Mouse (Mus musculus) heart, adult 2 months (tissue): ENCODE results near the gene Slfn14. TPM values are rescaled to one million over a fixed set of nuclear protein-coding genes. Genes with fewer than 3 reads are reported as not detected.

Experiments used
- DNase-seq, 2 experiments: peaks; one replicate each; pipeline ENCODE4 v3.0.0; 2021
- H3K27ac ChIP-seq: fragments of 200-600 bp; 2 replicates; pipeline ENCODE4 v1.8.1; 2022
- H3K27me3 ChIP-seq: fragments of 200-500 bp; 2 replicates; pipeline ENCODE4 v1.6.1; 2012; ENCODE audit warnings: mild to moderate bottlenecking, low read length, inconsistent platforms, mixed read lengths; ENCODE audit not compliant: control insufficient read depth, insufficient read depth
- H3K36me3 ChIP-seq: fragments of 200-500 bp; 2 replicates; pipeline ENCODE4 v1.6.1; 2012; ENCODE audit warnings: low read length, inconsistent platforms; ENCODE audit not compliant: control insufficient read depth, insufficient read depth
- H3K4me1 ChIP-seq: fragments of 200-500 bp; 2 replicates; pipeline ENCODE4 v1.6.1; 2011; ENCODE audit warnings: low read length; ENCODE audit not compliant: control insufficient read depth, insufficient read depth
- H3K4me3 ChIP-seq: fragments of 200-600 bp; 2 replicates; pipeline ENCODE4 v1.8.1; 2022
- H3K79me2 ChIP-seq: fragments of 200-500 bp; replicated peaks from 2 replicates; pipeline ENCODE4 v1.6.1; 2012; ENCODE audit warnings: mild to moderate bottlenecking, inconsistent platforms, low read length, moderate library complexity, mixed read lengths; ENCODE audit not compliant: control insufficient read depth, insufficient read depth
- H3K9ac ChIP-seq: fragments of 200-500 bp; 2 replicates; pipeline ENCODE4 v1.6.1; 2012; ENCODE audit warnings: low read depth, mild to moderate bottlenecking, control low read depth, inconsistent platforms, low read length, mixed read lengths
- CTCF ChIP-seq: fragments of 200-600 bp; IDR thresholded peaks from 2 replicates; pipeline ENCODE4 v1.8.1; 2022; ENCODE audit warnings: antibody characterized with exemption, mild to moderate bottlenecking, moderate library complexity
- EP300 ChIP-seq: fragments of 200-500 bp; IDR thresholded peaks from 2 replicates; pipeline ENCODE4 v1.6.1; 2011; ENCODE audit warnings: low read depth, low read length, control low read depth; ENCODE audit not compliant: insufficient read depth
- POLR2A ChIP-seq: fragments of 200-500 bp; IDR thresholded peaks from 2 replicates; pipeline ENCODE4 v1.6.1; 2011; ENCODE audit warnings: mild to moderate bottlenecking, low read depth, low read length, control low read depth; ENCODE audit not compliant: insufficient read depth
- WGBS: fragments of 180-500 bp; shearing (Covaris S2); methylation state at CpG from one replicate; pipeline ENCODE4 v1.1.7; 2018; 5-methylcytosine and 5-hydroxymethylcytosine counted together
- intact Hi-C: fragments of 180-260 bp; cut with DNase I; formaldehyde crosslinking; loops from one replicate; pipeline ENCODE4 v1.15.1; 2025
- polyA plus RNA-seq: library from polyadenylated mRNA; depleted of rRNA; stranded (reverse); fragments of >200 nt; gene quantifications from 2 replicates; pipeline ENCODE4 v1.2.3, GENCODE M21; 2012; rRNA removed
- total RNA-seq, 2 experiments: library from RNA; stranded (reverse); gene quantifications; 2 replicates each; pipeline ENCODE4 v1.2.3; 2021

Slfn14 gene
- total and polyA plus RNA-seq, 3 experiments = 0.14 TPM; not detected in 2

- no peak overlapping the region for H3K9ac ChIP-seq
- H3K4me1 ChIP-seq = no peaks in the 10 kb centered on the region
- no peaks in the 10 kb centered on the region for H3K79me2 ChIP-seq
- no peaks in the 10 kb centered on the region for H3K36me3 ChIP-seq
- no peaks in the 10 kb centered on the region for H3K27me3 ChIP-seq
- no peak overlapping the region for H3K27ac ChIP-seq
- TF ChIP-seq CTCF = peak; percentile 68
- no peak for TF ChIP-seq EP300
- 53% methylated on average over 3 of the region's 3 CpGs for whole genome bisulfite sequencing
- intact Hi-C loops = loop anchor here (5.0 kb wide), 1 partner anchor 259 kb away; no protein-coding TSS in a partner anchor
- no peak overlapping the region for H3K4me3 ChIP-seq
- no peak for DNase-seq
These were observed 55.6 kb downstream of the Slfn14 start for GRCm38 (mm10) chr11:83230966-83231365.

GRCm38 (mm10) chr11:83227926-83228723 is 58.4 kb downstream of the Slfn14 start:
- Histone ChIP-seq H3K4me1 (no peaks in the 10 kb centered on the region), H3K4me3 (no peak overlapping the region), H3K27me3 (no peaks in the 10 kb centered on the region), H3K27ac (no peak overlapping the region), H3K36me3 (no peaks in the 10 kb centered on the region), H3K9ac (no peak overlapping the region), H3K79me2 (no peaks in the 10 kb centered on the region)
- TF ChIP-seq POLR2A = no peak
- no peak for TF ChIP-seq CTCF
- no peak for TF ChIP-seq EP300
- DNase-seq = no peak
- WGBS = 67% methylated on average over 7 of the region's 7 CpGs
- intact Hi-C loops = no loop called here

GRCm38 (mm10) chr11:83225371-83225960 is 61.1 kb downstream of the Slfn14 start:
- WGBS = 83% methylated on average over 9 of the region's 9 CpGs
- TF ChIP-seq CTCF (no peak), EP300 (no peak), POLR2A (no peak)
- H3K4me3 ChIP-seq = no peak overlapping the region

More at GRCm38 (mm10) chr11:83225371-83225960, 61.1 kb downstream of the Slfn14 start:
- H3K27me3 ChIP-seq = no peaks in the 10 kb centered on the region
- no peak for DNase-seq
- intact Hi-C loops = no loop called here
- H3K4me1 ChIP-seq = no peaks in the 10 kb centered on the region
- no peaks in the 10 kb centered on the region for H3K79me2 ChIP-seq
- H3K27ac ChIP-seq = no peak overlapping the region
- H3K36me3 ChIP-seq = no peaks in the 10 kb centered on the region
- no peak overlapping the region for H3K9ac ChIP-seq

Other genes starting within 250 kb of the Slfn14 start
- gene Slfn2, start 221.6 kb downstream of the Slfn14 start, total RNA-seq = 1 to 10 TPM; 3.4 to 4.3 TPM
- gene Slfn2, start 221.6 kb downstream of the Slfn14 start, polyA plus RNA-seq = 3.8 and 4.8 TPM in 2 replicates
- gene Slfn1, start 169.9 kb downstream of the Slfn14 start, total RNA-seq = under 1 TPM in 1 of 2 experiments, not detected in 1; 0.32 TPM
- 0.50 and 0.84 TPM in 2 replicates for gene Slfn1, start 169.9 kb downstream of the Slfn14 start, polyA plus RNA-seq
- under 1 TPM; 0.14 to 0.18 TPM for gene Slfn4, start 111.5 kb downstream of the Slfn14 start, total RNA-seq
- 0.15 and 0.37 TPM in 2 replicates for gene Slfn4, start 111.5 kb downstream of the Slfn14 start, polyA plus RNA-seq
- 1 to 10 TPM; 2.0 to 3.5 TPM for gene Slfn3, start 95.4 kb downstream of the Slfn14 start, total RNA-seq
- gene Slfn3, start 95.4 kb downstream of the Slfn14 start, polyA plus RNA-seq = 0.72 and 1.9 TPM in 2 replicates
- 10 to 100 TPM; 42.2 to 43.6 TPM for gene Ap2b1, start 12.3 kb upstream of the Slfn14 start, total RNA-seq
- 16.3 and 27.8 TPM in 2 replicates for gene Ap2b1, start 12.3 kb upstream of the Slfn14 start, polyA plus RNA-seq
- gene Pex12, start 15.9 kb upstream of the Slfn14 start, total RNA-seq = 10 to 100 TPM in 1 of 2 experiments, 1 to 10 TPM in 1; 8.7 to 13.5 TPM
- 7.2 and 8.6 TPM in 2 replicates for gene Pex12, start 15.9 kb upstream of the Slfn14 start, polyA plus RNA-seq
- gene Rasl10b, start 122.4 kb upstream of the Slfn14 start, total RNA-seq = 10 to 100 TPM; 61.9 to 77.8 TPM
- gene Rasl10b, start 122.4 kb upstream of the Slfn14 start, polyA plus RNA-seq = 70.8 and 71.6 TPM in 2 replicates
- not detected for gene Gas2l2, start 142.7 kb upstream of the Slfn14 start, total RNA-seq
- 0.10 TPM in 1 of 2 replicates, not detected in the other for gene Gas2l2, start 142.7 kb upstream of the Slfn14 start, polyA plus RNA-seq
- gene 1700020L24Rik, start 151.0 kb upstream of the Slfn14 start, total RNA-seq = not detected
- 0.27 TPM in 1 of 2 replicates, not detected in the other for gene 1700020L24Rik, start 151.0 kb upstream of the Slfn14 start, polyA plus RNA-seq
- 1 to 10 TPM; 4.7 to 4.9 TPM for gene Mmp28, start 176.3 kb upstream of the Slfn14 start, total RNA-seq
- gene Mmp28, start 176.3 kb upstream of the Slfn14 start, polyA plus RNA-seq = 3.3 and 4.4 TPM in 2 replicates
- 10 to 100 TPM; 34.2 to 39.6 TPM for gene Taf15, start 186.4 kb upstream of the Slfn14 start, total RNA-seq
- gene Taf15, start 186.4 kb upstream of the Slfn14 start, polyA plus RNA-seq = 9.1 and 15.2 TPM in 2 replicates
- not detected for gene Heatr9, start 235.4 kb upstream of the Slfn14 start, total RNA-seq
- not detected in 2 replicates for gene Heatr9, start 235.4 kb upstream of the Slfn14 start, polyA plus RNA-seq
- gene Ccl5, start 243.8 kb upstream of the Slfn14 start, total RNA-seq = under 1 TPM in 1 of 2 experiments, not detected in 1; 0.80 TPM
- 2.5 and 20.2 TPM in 2 replicates for gene Ccl5, start 243.8 kb upstream of the Slfn14 start, polyA plus RNA-seq